Mouse (Mus musculus) granulocyte monocyte progenitor cell, adult 5-6 weeks (primary cell): ENCODE measurements at regions not wholly inside any gene's neighbourhood (a gene's known extent, or its start where the extent isn't known, plus 50 kb on each side); places are given as distances from the start of the nearest gene placed in this dataset.

ENCODE experiments used
- ATAC-seq: replicated peaks from 2 replicates; pipeline ENCODE4 v1.8.0; 2016; ENCODE audit warnings: mild to moderate bottlenecking, moderate TSS enrichment, inconsistent platforms; ENCODE audit not compliant: poor library complexity, severe bottlenecking

GRCm38 (mm10) chr13:107608996-107609503, 435.2 kb upstream of the Smim15 start:
- no peak for ATAC-seq

GRCm38 (mm10) chr13:107607294-107607693, 437.0 kb upstream of the Smim15 start:
- peak; percentile 99 for ATAC-seq

GRCm38 (mm10) chr13:107602149-107602548, 442.1 kb upstream of the Smim15 start:
- ATAC-seq, result no peak

- no peak for ATAC-seq
These were observed 443.2 kb upstream of the Smim15 start for GRCm38 (mm10) chr13:107601132-107601439.

- peak; percentile 40 for ATAC-seq
These were observed 443.7 kb upstream of the Smim15 start for GRCm38 (mm10) chr13:107600331-107601131.

- no peak for ATAC-seq
These were observed 445.1 kb upstream of the Smim15 start for GRCm38 (mm10) chr13:107599094-107599644.

GRCm38 (mm10) chr13:107598391-107598790, 445.9 kb upstream of the Smim15 start:
- no peak for ATAC-seq

GRCm38 (mm10) chr13:107597217-107597616, 447.0 kb upstream of the Smim15 start:
- no peak for ATAC-seq

GRCm38 (mm10) chr13:107596183-107596582, 448.1 kb upstream of the Smim15 start:
- ATAC-seq, result peak; percentile 89

- ATAC-seq, result no peak
These were observed 455.7 kb upstream of the Smim15 start for GRCm38 (mm10) chr13:107588399-107589002.

- ATAC-seq, result no peak
These were observed 456.6 kb upstream of the Smim15 start for GRCm38 (mm10) chr13:107587678-107588077.

GRCm38 (mm10) chr13:107585936-107586335, 458.3 kb upstream of the Smim15 start:
- no peak for ATAC-seq

- ATAC-seq, result no peak
These were observed 458.9 kb upstream of the Smim15 start for GRCm38 (mm10) chr13:107585353-107585752.

- no peak for ATAC-seq
These were observed 465.3 kb upstream of the Smim15 start for GRCm38 (mm10) chr13:107578968-107579367.

- no peak for ATAC-seq
These were observed 466.4 kb upstream of the Smim15 start for GRCm38 (mm10) chr13:107577809-107578208.

GRCm38 (mm10) chr13:107577272-107577671, 467.0 kb upstream of the Smim15 start:
- ATAC-seq, result no peak

GRCm38 (mm10) chr13:107576701-107577100, 467.5 kb upstream of the Smim15 start:
- ATAC-seq, result no peak

- ATAC-seq, result no peak
These were observed 469.2 kb upstream of the Smim15 start for GRCm38 (mm10) chr13:107575025-107575424.

- peak; percentile 63 for ATAC-seq
These were observed 470.5 kb upstream of the Smim15 start for GRCm38 (mm10) chr13:107573499-107574355.

GRCm38 (mm10) chr13:107571539-107571938, 472.7 kb upstream of the Smim15 start:
- ATAC-seq, result no peak

GRCm38 (mm10) chr13:107569477-107569876, 474.8 kb upstream of the Smim15 start:
- ATAC-seq, result no peak
